Mouse (Mus musculus) forebrain, embryonic 15.5 days (tissue): ENCODE measurements at regions not wholly inside any gene's neighbourhood (a gene's known extent, or its start where the extent isn't known, plus 50 kb on each side); places are given as distances from the start of the nearest gene placed in this dataset.

Experiments
- ATAC-seq: fragments of 200-750 bp; cut with Nextera tagmentation; replicated peaks from 2 replicates; pipeline ENCODE4 v1.8.0; 2017; ENCODE audit warnings: mild to moderate bottlenecking, moderate TSS enrichment, moderate library complexity
- H3K27ac ChIP-seq: fragments of 300-500 bp; sonication (generic); replicated peaks from 2 replicates; pipeline ENCODE4 v1.5.1; 2015; ENCODE audit warnings: mild to moderate bottlenecking, inconsistent platforms
- H3K27me3 ChIP-seq: fragments of 300-500 bp; sonication (generic); 2 replicates; pipeline ENCODE4 v1.6.1; 2015; ENCODE audit warnings: inconsistent platforms
- H3K36me3 ChIP-seq: fragments of 300-500 bp; sonication (generic); 2 replicates; pipeline ENCODE4 v1.6.1; 2015; ENCODE audit warnings: mild to moderate bottlenecking, inconsistent platforms
- H3K4me1 ChIP-seq: fragments of 300-500 bp; sonication (generic); 2 replicates; pipeline ENCODE4 v1.6.1; 2015; ENCODE audit warnings: inconsistent platforms
- H3K4me2 ChIP-seq: fragments of 300-500 bp; sonication (generic); replicated peaks from 2 replicates; pipeline ENCODE4 v1.6.1; 2015; ENCODE audit warnings: mild to moderate bottlenecking, inconsistent platforms
- H3K4me3 ChIP-seq: fragments of 300-500 bp; sonication (generic); 2 replicates; pipeline ENCODE4 v1.5.1; 2015; ENCODE audit warnings: mild to moderate bottlenecking, inconsistent platforms
- H3K9ac ChIP-seq: fragments of 300-500 bp; sonication (generic); replicated peaks from 2 replicates; pipeline ENCODE4 v1.6.1; 2015; ENCODE audit warnings: mild to moderate bottlenecking, inconsistent platforms
- H3K9me3 ChIP-seq: fragments of 300-500 bp; sonication (generic); 2 replicates; pipeline ENCODE4 v1.6.1; 2016; ENCODE audit warnings: inconsistent platforms
- WGBS: fragments of 180-500 bp; shearing (Covaris S2); methylation state at CpG from one replicate; pipeline ENCODE4 v1.1.7; 2015; ENCODE audit warnings: mixed read lengths; 5-methylcytosine and 5-hydroxymethylcytosine counted together

- no peak overlapping the region for H3K9ac ChIP-seq
- H3K4me3 ChIP-seq, result no peak overlapping the region
- H3K36me3 ChIP-seq, result no peaks in the 10 kb centered on the region
- no peak overlapping the region for H3K27ac ChIP-seq
- no peak overlapping the region for H3K4me2 ChIP-seq
- H3K4me1 ChIP-seq, result no peaks in the 10 kb centered on the region
- H3K9me3 ChIP-seq, result no peaks in the 10 kb centered on the region
- WGBS, result 90% methylated on average over 1 of the region's 1 CpGs
- peak; percentile 69 for ATAC-seq
- H3K27me3 ChIP-seq, result no peaks in the 10 kb centered on the region
Measured at GRCm38 (mm10) chr1:99369776-99370175, 402.8 kb upstream of the Cntnap5b start.

GRCm38 (mm10) chr1:99370346-99370940 is 402.1 kb upstream of the Cntnap5b start:
- no peaks in the 10 kb centered on the region for H3K9me3 ChIP-seq
- no peaks in the 10 kb centered on the region for H3K4me1 ChIP-seq
- 83% methylated on average over 3 of the region's 3 CpGs for WGBS
- H3K9ac ChIP-seq, result no peak overlapping the region
- no peaks in the 10 kb centered on the region for H3K36me3 ChIP-seq
- no peak overlapping the region for H3K27ac ChIP-seq
- H3K4me2 ChIP-seq, result no peak overlapping the region
- no peak for ATAC-seq
- H3K4me3 ChIP-seq, result no peak overlapping the region
- no peaks in the 10 kb centered on the region for H3K27me3 ChIP-seq

- Histone ChIP-seq H3K4me2 (no peak overlapping the region), H3K27ac (no peak overlapping the region), H3K4me3 (no peak overlapping the region), H3K9ac (no peak overlapping the region), H3K36me3 (no peaks in the 10 kb centered on the region), H3K27me3 (no peaks in the 10 kb centered on the region), H3K9me3 (no peaks in the 10 kb centered on the region), H3K4me1 (no peaks in the 10 kb centered on the region)
- WGBS, result 72% methylated on average over 5 of the region's 5 CpGs
- no peak for ATAC-seq
Measured at GRCm38 (mm10) chr1:99395813-99396212, 376.8 kb upstream of the Cntnap5b start.
